Comparison of ENCODE assay signal across 7 mouse cellular contexts in the genomic region with DNA sequence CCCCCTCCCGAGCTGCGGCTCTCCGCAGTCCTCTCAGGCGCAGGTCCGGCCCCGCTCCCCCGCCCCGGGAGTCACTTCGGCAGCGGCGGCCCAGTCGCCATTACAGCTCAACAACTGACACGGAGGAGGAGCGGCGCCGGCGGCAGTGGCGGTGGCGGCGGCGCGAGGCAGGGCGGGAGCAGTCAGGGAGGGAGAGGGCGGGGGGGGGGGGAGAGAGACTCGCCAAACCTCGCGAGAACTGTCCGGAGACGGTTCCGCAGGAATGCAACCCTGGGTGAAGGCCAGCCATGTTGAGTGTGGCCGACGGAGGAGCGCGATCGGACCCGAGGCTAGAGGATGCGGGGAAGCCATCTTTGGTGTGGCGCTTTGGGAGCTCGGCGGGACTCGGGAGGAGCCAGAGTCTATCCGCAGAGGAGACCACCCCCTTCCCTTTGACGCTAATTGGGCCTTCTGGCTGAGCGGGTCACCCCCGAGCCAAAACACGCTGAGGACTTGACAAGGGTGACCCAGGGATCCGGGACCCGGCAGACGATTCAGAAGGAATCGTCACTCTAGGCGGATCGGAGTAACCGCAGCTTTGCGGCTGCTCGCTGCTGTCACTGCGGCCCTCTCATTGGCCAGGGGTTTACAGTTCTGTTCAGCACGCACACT. TPM values are rescaled to one million over a fixed set of nuclear protein-coding genes. Genes with fewer than 3 reads are reported as not detected.
DNase-seq lines count a peak whose midpoint lies in the region; ATAC-seq lines count a peak whose summit lies in the region.

A gene (minus strand): TSS at position 188 of the 651 bp plus-strand sequence.

- under 1% methylated on average over 56 of the region's 57 CpGs for WGBS in intestine, embryonic 15.5 days
- under 1% methylated on average over 55 of the region's 57 CpGs for WGBS in midbrain, embryonic 10.5 days

- H3K9me3 ChIP-seq in intestine, embryonic 15.5 days: no peaks in the 10 kb centered on the region
- no peaks in the 10 kb centered on the region for H3K9me3 ChIP-seq in midbrain, embryonic 10.5 days (replicated peaks)

- ATAC-seq in intestine, embryonic 15.5 days: peak; percentile 98

- peak within 1 kb of the TSS; percentile 73 for H3K4me2 ChIP-seq in intestine, embryonic 15.5 days (replicated peaks)

- peak within 1 kb of the TSS; percentile 93 for H3K27ac ChIP-seq in intestine, embryonic 15.5 days
- peak within 1 kb of the TSS; percentile 98 for H3K27ac ChIP-seq in midbrain, embryonic 10.5 days (replicated peaks)

- H3K36me3 ChIP-seq in intestine, embryonic 15.5 days: no peaks in the 10 kb centered on the region
- H3K36me3 ChIP-seq in midbrain, embryonic 10.5 days: no peaks in the 10 kb centered on the region

- peak within 1 kb of the TSS; percentile 98 for H3K4me3 ChIP-seq in intestine, embryonic 15.5 days (replicated peaks)
- H3K4me3 ChIP-seq in midbrain, embryonic 10.5 days: peak within 1 kb of the TSS; percentile 100

- DNase-seq in adrenal gland, adult 2 months: peak; percentile 98
- DNase-seq in embryo, embryonic 11.5 days (ENCODE audit: low read depth, low spot score): peak; percentile 94
- peak; percentile 92 to 97 for DNase-seq in gastrocnemius, postnatal 36 days
- DNase-seq in left cerebral cortex, postnatal 25 days (ENCODE audit: low spot score in 2 of 2): peak; percentile 96 to 99
- DNase-seq in midbrain, embryonic 10.5 days (ENCODE audit: low spot score): peak; percentile 98
- DNase-seq in right cerebral cortex, postnatal 4 days: peak; percentile 96

- no peaks in the 10 kb centered on the region for H3K27me3 ChIP-seq in intestine, embryonic 15.5 days (replicated peaks)
- H3K27me3 ChIP-seq in midbrain, embryonic 10.5 days (ENCODE audit: low read depth, poor library complexity, severe bottlenecking): no peaks in the 10 kb centered on the region

- H3K4me1 ChIP-seq in intestine, embryonic 15.5 days (replicated peaks): no peaks in the 10 kb centered on the region; the same call in 1 of the 2 replicates
- H3K4me1 ChIP-seq in midbrain, embryonic 10.5 days: peaks cover 29% of the 10 kb centered on the region

- intact Hi-C loops in gastrocnemius, postnatal 36 days (cut with DNase I): loop anchor here (5.0 kb wide), 1 partner anchor 54 kb away; no protein-coding TSS in a partner anchor
- intact Hi-C loops in left cerebral cortex, postnatal 25 days (cut with DNase I): loop anchor here (1.0 to 5.0 kb wide), 2 partner anchors 49 to 63 kb away; a partner anchor contains a TSS

- H3K9ac ChIP-seq in intestine, embryonic 15.5 days: peak within 1 kb of the TSS; percentile 92

RNA-seq across cellular contexts. Expression of the gene that starts here (rescaled TPM):
- total RNA-seq in adrenal gland, adult 2 months (2021): 10 to 100 TPM; 27.3 to 32.7 TPM
- 1.7 TPM in 2 replicates for polyA plus RNA-seq in adrenal gland, adult 2 months (2012; rRNA removed)
- total RNA-seq in gastrocnemius, postnatal 36 days (2021): 10 to 100 TPM; 34.3 to 35.2 TPM
- 11.2 and 12.7 TPM in 2 replicates for polyA plus RNA-seq in intestine, embryonic 15.5 days (2015; fragmentation: Nextera tagmentation; extraction: Ambion mirVana)
- total RNA-seq in left cerebral cortex, postnatal 25 days (2021): 10 to 100 TPM; 46.2 to 48.1 TPM
- 6.3 and 6.7 TPM in 2 replicates for polyA plus RNA-seq in midbrain, embryonic 10.5 days (2016; fragmentation: Nextera tagmentation; extraction: Ambion mirVana)

Comparison
In these comparisons a context has a peak if more than half of its experiments do, and no peak if none do; other contexts are left out.
1. Peak in every context shown above with its lines: DNase-seq, ATAC-seq, H3K4me3 ChIP-seq and H3K27ac ChIP-seq.